Mouse (Mus musculus): ENCODE measurements around the gene Ammecr1. TPM values are rescaled to one million over a fixed set of nuclear protein-coding genes. Genes with fewer than 3 reads are reported as not detected.

The Ammecr1 gene
- 1.2 and 1.3 TPM in 2 replicates for polyA plus RNA-seq (2012; rRNA removed)

- no peak for DNase-seq (ENCODE audit: low read depth, low spot score)
- 25% methylated on average over 81 of the region's 112 CpGs for WGBS
Measured at GRCm38 (mm10) chrX:142966008-142966966, at the start of gene Ammecr1. Gene Ammecr1, minus strand, starts transcription at chrX:142966728.

GRCm38 (mm10) chrX:143014118-143014517 is 47.6 kb upstream of the Ammecr1 start:
- 74% methylated on average over 3 of the region's 3 CpGs for WGBS

GRCm38 (mm10) chrX:143012334-143012733 is 45.8 kb upstream of the Ammecr1 start:
- DNase-seq (ENCODE audit: low read depth, low spot score) = no peak
- WGBS = 80% methylated on average over 3 of the region's 3 CpGs

More at GRCm38 (mm10) chrX:143014118-143014517, 47.6 kb upstream of the Ammecr1 start:
- no peak for DNase-seq (ENCODE audit: low read depth, low spot score)

GRCm38 (mm10) chrX:143011865-143012264 is 45.3 kb upstream of the Ammecr1 start:
- DNase-seq (ENCODE audit: low read depth, low spot score) = no peak
- WGBS = 58% methylated on average over 4 of the region's 4 CpGs

- 76% methylated on average over 3 of the region's 3 CpGs for WGBS
- DNase-seq (ENCODE audit: low read depth, low spot score) = no peak
Measured at GRCm38 (mm10) chrX:143004131-143004846, 37.8 kb upstream of the Ammecr1 start.

- no peak for DNase-seq (ENCODE audit: low read depth, low spot score)
- 84% methylated on average over 1 of the region's 1 CpGs for WGBS
Measured at GRCm38 (mm10) chrX:142997214-142997613, 30.7 kb upstream of the Ammecr1 start.

- 73% methylated on average over 2 of the region's 2 CpGs for WGBS
- no peak for DNase-seq (ENCODE audit: low read depth, low spot score)
Measured at GRCm38 (mm10) chrX:142994514-142994913, 28.0 kb upstream of the Ammecr1 start.

- DNase-seq (ENCODE audit: low read depth, low spot score) = no peak
- WGBS = 79% methylated on average over 3 of the region's 3 CpGs
Measured at GRCm38 (mm10) chrX:142984170-142984569, 17.6 kb upstream of the Ammecr1 start.

- WGBS = 67% methylated on average over 6 of the region's 6 CpGs
- no peak for DNase-seq (ENCODE audit: low read depth, low spot score)
Measured at GRCm38 (mm10) chrX:142983638-142984037, 17.1 kb upstream of the Ammecr1 start.

- 92% methylated on average over 3 of the region's 3 CpGs for WGBS
- DNase-seq (ENCODE audit: low read depth, low spot score) = no peak
Measured at GRCm38 (mm10) chrX:142981530-142982130, 15.1 kb upstream of the Ammecr1 start.

GRCm38 (mm10) chrX:142980855-142981529 is 14.5 kb upstream of the Ammecr1 start:
- DNase-seq (ENCODE audit: low read depth, low spot score) = no peak
- 80% methylated on average over 2 of the region's 2 CpGs for WGBS

- WGBS = 38% methylated on average over 4 of the region's 4 CpGs
Measured at GRCm38 (mm10) chrX:142979224-142979623, 12.7 kb upstream of the Ammecr1 start.

GRCm38 (mm10) chrX:142972443-142972970 is 6.0 kb upstream of the Ammecr1 start:
- no peak for DNase-seq (ENCODE audit: low read depth, low spot score)
- 42% methylated on average over 7 of the region's 7 CpGs for WGBS

More at GRCm38 (mm10) chrX:142979224-142979623, 12.7 kb upstream of the Ammecr1 start:
- no peak for DNase-seq (ENCODE audit: low read depth, low spot score)

GRCm38 (mm10) chrX:142971759-142972158 is 5.2 kb upstream of the Ammecr1 start:
- DNase-seq (ENCODE audit: low read depth, low spot score) = no peak
- 88% methylated on average over 3 of the region's 3 CpGs for WGBS

GRCm38 (mm10) chrX:142967067-142967466 is 539 bp upstream of the Ammecr1 start:
- DNase-seq (ENCODE audit: low read depth, low spot score) = no peak
- 30% methylated on average over 7 of the region's 7 CpGs for WGBS

- 20% methylated on average over 23 of the region's 23 CpGs for WGBS
- no peak for DNase-seq (ENCODE audit: low read depth, low spot score)
Measured at GRCm38 (mm10) chrX:142965236-142966007, 1.1 kb downstream of the Ammecr1 start.

- no peak for DNase-seq (ENCODE audit: low read depth, low spot score)
- 65% methylated on average over 2 of the region's 2 CpGs for WGBS
Measured at GRCm38 (mm10) chrX:142960434-142960833, 6.1 kb downstream of the Ammecr1 start.

GRCm38 (mm10) chrX:142959674-142960307 is 6.7 kb downstream of the Ammecr1 start:
- no peak for DNase-seq (ENCODE audit: low read depth, low spot score)
- WGBS = 36% methylated on average over 4 of the region's 4 CpGs

Measured in large intestine, adult 2 months (tissue).